Mouse (Mus musculus) 3T3-L1 (cell line): ENCODE measurements around the gene 1700001K19Rik.
A peak's percentile ranks its signal among the peaks of the same experiment; 100 is the strongest.
"Not testable (repeated sequence)": the region's sequence is repeated elsewhere in the genome, so short reads cannot be mapped to it uniquely, and the experiment has no call there.

Experiments used
- DNase-seq: peaks from one replicate; pipeline ENCODE4 v3.0.0-alpha.2; 2015; ENCODE audit warnings: low read depth, low spot score

1700001K19Rik gene

GRCm38 (mm10) chr12:110696173-110696974 lies 14.0 kb upstream of the 1700001K19Rik start:
- peak; percentile 89 for DNase-seq

- peak; percentile 58 for DNase-seq
These were observed 13.3 kb upstream of the 1700001K19Rik start for GRCm38 (mm10) chr12:110695676-110696171.

- not testable (repeated sequence) for DNase-seq
These were observed 11.0 kb upstream of the 1700001K19Rik start for GRCm38 (mm10) chr12:110693378-110693777.

GRCm38 (mm10) chr12:110689919-110690643 lies 7.7 kb upstream of the 1700001K19Rik start:
- no peak for DNase-seq

DNA sequence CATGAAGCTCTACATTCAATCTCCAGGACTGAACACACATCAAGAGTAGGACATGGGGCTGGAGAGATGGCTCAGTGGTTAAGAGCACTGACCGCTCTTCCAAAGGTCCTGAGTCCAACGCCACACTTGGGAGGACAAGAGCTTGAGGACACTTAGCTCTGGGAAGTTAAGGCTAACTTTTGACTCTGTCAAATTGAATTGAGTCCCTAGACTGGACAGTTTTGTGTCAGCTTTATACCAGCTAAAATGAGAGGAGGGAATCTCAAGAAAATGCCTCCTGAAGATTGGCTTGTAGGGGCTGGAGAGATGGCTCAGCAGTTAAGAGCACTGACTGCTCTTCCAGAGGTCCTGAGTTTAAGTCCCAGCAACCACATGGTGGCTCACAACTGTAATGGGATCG lies 6.5 kb upstream of the 1700001K19Rik start:
- DNase-seq, result not testable (repeated sequence)

DNA sequence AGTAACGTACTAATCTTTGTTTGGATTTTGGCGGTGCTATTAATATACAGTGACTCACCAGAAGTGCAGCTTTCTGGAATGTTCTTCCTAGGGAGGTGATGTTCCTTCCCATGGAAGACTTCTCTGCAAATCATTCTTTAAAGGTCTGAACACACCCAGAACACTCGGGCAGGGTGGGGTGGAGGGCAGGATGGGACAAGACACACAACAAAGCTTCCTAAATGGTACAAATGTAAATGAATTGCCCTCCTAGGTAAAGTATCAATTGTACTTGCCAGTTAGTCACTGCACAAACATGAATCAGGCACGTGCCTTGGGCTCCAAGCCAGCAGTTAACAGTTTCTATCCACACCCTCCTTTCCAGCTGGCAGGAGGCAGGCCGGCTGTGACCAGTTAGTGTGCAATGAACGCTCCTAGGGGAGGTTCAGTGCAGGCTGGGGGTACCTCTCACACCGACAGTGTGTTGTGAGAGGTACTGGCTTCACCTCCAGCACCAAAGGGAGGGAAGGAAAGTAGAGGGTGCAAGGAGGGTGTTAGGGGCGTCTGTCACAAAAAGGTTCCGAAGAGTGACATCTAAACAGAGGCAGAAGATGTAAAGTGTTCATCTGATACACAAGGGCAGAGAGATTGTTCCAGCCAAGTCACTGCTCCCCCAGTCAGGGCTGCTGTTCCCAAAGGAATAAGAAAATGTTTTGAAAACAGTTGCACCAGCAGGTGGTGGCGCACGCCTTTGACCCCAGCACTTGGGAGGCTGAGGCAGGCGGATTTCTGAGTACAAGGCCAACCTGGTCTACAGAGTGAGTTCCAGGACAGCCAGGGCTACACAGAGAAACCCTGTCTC lies 5.7 kb upstream of the 1700001K19Rik start:
- peak; percentile 93 for DNase-seq

- no peak for DNase-seq
These were observed 1.2 kb upstream of the 1700001K19Rik start for GRCm38 (mm10) chr12:110683580-110683979.

- DNase-seq, result no peak
These were observed 541 bp downstream of the 1700001K19Rik start for GRCm38 (mm10) chr12:110681878-110682277.

DNA sequence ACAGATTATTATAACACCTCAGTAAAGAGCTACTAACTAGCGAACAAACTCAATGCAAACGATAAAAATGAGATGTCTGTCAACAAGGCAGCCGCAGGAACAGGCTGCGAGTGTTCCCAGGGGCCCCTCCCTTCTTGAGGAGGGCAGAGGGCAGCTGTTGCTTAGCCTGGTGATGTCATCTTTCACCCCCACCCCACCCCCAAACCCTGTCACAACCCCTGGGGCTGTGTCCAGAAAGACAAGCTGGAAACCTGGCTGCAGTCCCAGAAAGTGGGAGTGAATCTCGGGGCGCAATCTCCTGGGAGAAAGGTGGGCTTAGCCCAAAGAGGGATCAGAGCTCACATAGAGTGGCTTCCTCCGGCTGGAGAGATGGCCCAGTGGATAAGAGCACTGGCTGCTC lies 1.2 kb downstream of the 1700001K19Rik start:
- DNase-seq, result peak; percentile 67

- DNase-seq, result peak; percentile 38
These were observed 8.2 kb downstream of the 1700001K19Rik start for GRCm38 (mm10) chr12:110674243-110674642.

- DNase-seq, result peak; percentile 32
These were observed 14.8 kb downstream of the 1700001K19Rik start for GRCm38 (mm10) chr12:110667466-110668077.

GRCm38 (mm10) chr12:110661746-110662145 lies 20.7 kb downstream of the 1700001K19Rik start:
- DNase-seq, result no peak

DNA sequence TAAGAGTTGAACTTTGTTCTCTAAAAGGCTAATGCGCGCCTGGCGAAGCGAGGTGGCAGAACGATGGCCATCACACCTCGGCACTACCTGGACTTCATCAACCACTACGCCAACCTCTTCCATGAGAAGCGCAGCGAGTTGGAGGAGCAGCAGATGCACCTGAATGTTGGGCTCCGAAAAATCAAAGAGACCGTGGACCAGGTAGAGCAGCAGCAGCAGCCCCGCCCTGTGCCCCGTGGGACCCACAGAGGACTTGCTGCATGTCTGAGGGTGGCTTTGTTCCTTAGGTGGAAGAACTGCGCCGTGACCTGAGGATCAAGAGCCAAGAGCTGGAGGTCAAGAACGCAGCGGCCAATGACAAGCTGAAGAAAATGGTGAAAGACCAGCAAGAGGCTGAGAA lies 31.0 kb downstream of the 1700001K19Rik start:
- no peak for DNase-seq

DNA sequence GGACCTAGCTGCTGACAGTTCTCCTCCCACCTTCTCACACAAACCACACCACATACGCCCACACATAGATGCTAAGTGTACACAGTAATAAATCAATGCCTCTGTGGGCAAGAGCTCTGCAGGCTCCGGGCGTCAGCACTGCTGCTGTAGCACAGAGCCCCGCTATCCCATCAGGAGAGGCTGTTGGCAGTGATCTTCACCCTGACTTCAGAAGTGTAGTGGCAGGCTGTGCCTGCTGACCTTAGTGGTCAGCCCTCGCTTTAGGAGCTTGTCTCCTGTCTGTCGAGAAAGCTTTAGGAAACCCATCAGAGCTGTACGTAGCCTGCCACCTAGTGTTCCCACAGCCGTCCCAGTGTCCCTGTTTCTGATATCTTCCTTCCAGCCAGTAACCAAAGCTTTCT lies 32.2 kb downstream of the 1700001K19Rik start:
- no peak for DNase-seq

- DNase-seq, result no peak
These were observed 44.8 kb downstream of the 1700001K19Rik start for GRCm38 (mm10) chr12:110637507-110638114.

DNA sequence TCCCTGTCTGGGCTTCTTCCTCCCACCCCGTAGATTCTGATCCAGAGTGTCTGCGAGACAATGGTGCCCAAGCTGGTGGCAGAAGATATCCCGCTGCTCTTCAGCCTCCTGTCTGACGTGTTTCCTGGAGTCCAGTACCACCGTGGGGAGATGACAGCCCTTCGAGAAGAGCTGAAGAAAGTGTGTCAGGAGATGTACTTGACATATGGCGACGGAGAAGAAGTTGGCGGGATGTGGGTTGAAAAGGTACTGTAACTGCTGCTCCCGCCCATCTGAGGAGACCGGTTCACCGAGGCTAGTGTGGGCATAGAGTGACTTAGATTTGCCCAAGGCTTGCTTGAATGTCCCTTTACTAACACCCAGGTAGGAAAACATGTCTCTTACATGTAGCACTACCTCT lies 46.1 kb downstream of the 1700001K19Rik start:
- DNase-seq, result no peak

GRCm38 (mm10) chr12:110630056-110630455 lies 52.4 kb downstream of the 1700001K19Rik start:
- DNase-seq, result no peak
